Mouse (Mus musculus) common myeloid progenitor, adult 5-6 weeks (primary cell): ENCODE measurements around the gene Wnt9a. TPM values are rescaled to one million over a fixed set of nuclear protein-coding genes. Genes with fewer than 3 reads are reported as not detected.
"Not testable (repeated sequence)": the region's sequence is repeated elsewhere in the genome, so short reads cannot be mapped to it uniquely, and the experiment has no call there.

Experiments used
- ATAC-seq: replicated peaks from 2 replicates; pipeline ENCODE4 v1.8.0; 2016; ENCODE audit warnings: low read depth, mild to moderate bottlenecking, moderate TSS enrichment, inconsistent platforms; ENCODE audit not compliant: poor library complexity, severe bottlenecking
- total RNA-seq: library from RNA; stranded (forward); fragments of 200-1000, 187-1606 nt; gene quantifications from 2 replicates; pipeline ENCODE4 v1.2.3, GENCODE M21; 2017

The Wnt9a gene
- total RNA-seq, 1 experiment from 2014 or later: not detected

DNA sequence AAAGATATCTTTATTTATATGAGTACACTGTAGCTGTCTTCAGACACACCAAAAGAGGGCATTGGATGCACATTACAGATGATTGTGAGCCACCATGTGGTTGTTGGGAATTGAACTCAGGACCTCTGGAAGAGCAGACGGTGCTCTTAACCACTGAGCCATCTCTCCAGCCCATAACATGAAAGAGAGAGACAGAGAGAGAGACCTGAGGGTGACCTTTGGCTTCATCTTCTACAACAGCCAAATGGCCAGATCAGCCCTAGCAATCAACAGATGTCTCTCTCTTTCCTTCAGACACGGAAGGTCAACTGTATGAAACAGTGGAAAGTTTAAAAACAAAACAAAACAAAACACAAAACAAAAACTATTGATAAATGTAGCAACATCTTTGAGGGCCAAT is 5.7 kb upstream of the Wnt9a start:
- not testable (repeated sequence) for ATAC-seq

- ATAC-seq: peak; percentile 81
Measured at GRCm38 (mm10) chr11:59302700-59303569, 3.8 kb upstream of the Wnt9a start.

- ATAC-seq: no peak
Measured at GRCm38 (mm10) chr11:59305008-59305820, 1.5 kb upstream of the Wnt9a start.

- no peak for ATAC-seq
Measured at GRCm38 (mm10) chr11:59305821-59306215, 910 bp upstream of the Wnt9a start.

- ATAC-seq: peak; percentile 77
Measured at GRCm38 (mm10) chr11:59307422-59308163, 865 bp downstream of the Wnt9a start.

GRCm38 (mm10) chr11:59308164-59308542 is 1.4 kb downstream of the Wnt9a start:
- no peak for ATAC-seq

- no peak for ATAC-seq
Measured at GRCm38 (mm10) chr11:59308625-59309024, 1.9 kb downstream of the Wnt9a start.

GRCm38 (mm10) chr11:59309106-59309805 is 2.5 kb downstream of the Wnt9a start:
- ATAC-seq: no peak

DNA sequence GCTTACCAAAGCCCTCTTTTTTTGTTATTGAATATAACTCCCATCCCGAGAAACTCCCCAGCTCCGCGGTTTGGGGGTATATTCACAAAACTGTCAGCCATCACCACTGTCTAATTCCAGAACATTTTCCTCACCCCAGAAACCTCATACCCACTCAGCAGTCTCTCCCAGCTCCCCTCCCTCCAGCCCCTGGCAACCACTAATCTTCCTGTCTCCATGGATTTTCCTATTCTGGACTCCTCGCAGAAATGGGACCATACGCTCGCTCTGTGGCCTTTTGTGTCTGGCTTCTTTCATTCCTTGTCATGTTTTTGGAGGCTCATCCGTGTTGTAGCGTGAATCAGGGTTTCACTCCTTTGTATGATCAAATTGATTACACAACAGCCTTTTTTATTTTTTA is 3.2 kb downstream of the Wnt9a start:
- ATAC-seq: no peak

GRCm38 (mm10) chr11:59312060-59312459 is 5.3 kb downstream of the Wnt9a start:
- no peak for ATAC-seq

DNA sequence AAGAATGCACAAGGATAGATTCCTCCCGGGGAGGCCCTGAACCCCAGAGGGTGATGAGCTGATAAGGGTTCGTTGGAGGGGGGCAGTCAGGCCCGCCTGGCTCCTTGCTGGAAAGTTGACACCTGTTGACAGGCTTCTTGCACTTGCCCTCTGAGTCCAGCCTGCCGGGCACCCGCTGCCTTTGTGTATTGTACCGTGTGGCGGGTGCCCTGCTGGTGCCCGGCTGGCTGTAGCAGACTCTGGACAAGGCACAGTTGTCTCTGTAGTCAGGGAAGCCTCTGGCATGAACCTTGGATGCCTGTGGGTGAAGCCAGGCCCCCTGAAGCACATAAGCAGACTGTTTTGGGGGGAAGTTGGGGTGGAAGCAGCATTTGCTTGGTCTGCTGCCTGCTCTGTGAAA is 5.8 kb downstream of the Wnt9a start:
- no peak for ATAC-seq

- ATAC-seq: peak; percentile 29; the same call in 1 of the 2 replicates
Measured at GRCm38 (mm10) chr11:59313029-59313811, 6.5 kb downstream of the Wnt9a start.

GRCm38 (mm10) chr11:59313944-59314343 is 7.2 kb downstream of the Wnt9a start:
- no peak for ATAC-seq

DNA sequence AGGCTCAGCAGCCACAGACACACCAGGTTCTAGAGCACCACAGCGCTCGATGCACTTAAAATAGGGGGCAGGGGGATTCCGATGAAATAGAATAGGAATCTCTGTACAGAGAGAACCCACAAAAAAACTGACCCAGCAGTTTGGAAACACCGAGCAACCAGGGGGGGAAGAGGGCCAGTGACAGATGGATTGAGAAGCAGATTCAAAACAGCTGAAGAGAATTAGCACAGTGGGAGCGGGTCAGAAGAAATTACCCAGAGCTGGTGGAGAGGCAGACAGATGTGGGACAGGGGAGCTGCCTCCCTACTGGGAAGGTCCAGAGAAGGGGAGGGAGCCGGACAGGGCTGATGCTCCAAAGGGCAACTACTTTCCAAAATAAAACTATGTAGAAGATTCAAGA is 9.8 kb downstream of the Wnt9a start:
- no peak for ATAC-seq

GRCm38 (mm10) chr11:59322988-59323387 is 16.3 kb downstream of the Wnt9a start:
- ATAC-seq: no peak

DNA sequence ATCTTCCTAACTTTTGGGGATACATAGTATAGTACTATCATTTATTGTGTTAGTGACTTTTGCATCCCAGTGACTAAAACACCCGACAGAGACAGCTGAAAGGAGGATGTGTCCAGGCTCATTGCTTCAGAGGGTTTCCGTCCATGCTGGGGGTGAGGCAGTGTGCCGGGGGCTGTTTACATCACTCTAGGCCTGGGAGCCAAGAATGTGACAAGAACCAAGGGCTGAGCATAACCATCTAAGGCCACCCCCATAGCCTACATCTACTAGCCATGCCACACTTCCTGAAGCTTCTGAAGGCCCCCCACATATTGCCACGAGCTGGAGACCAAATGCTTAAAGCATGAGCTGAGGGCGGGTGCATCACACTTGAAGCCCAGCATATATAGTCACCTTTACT is 18.0 kb downstream of the Wnt9a start:
- ATAC-seq: no peak

- ATAC-seq: no peak
Measured at GRCm38 (mm10) chr11:59327625-59328024, 20.9 kb downstream of the Wnt9a start.

- ATAC-seq: no peak
Measured at GRCm38 (mm10) chr11:59329616-59330015, 22.9 kb downstream of the Wnt9a start.

GRCm38 (mm10) chr11:59330560-59330959 is 23.8 kb downstream of the Wnt9a start:
- ATAC-seq: peak; percentile 77
